Mouse (Mus musculus) thymus, postnatal 4 days (tissue): ENCODE measurements at regions not wholly inside any gene's neighbourhood (a gene's known extent, or its start where the extent isn't known, plus 50 kb on each side); places are given as distances from the start of the nearest gene placed in this dataset.
"Not testable (repeated sequence)": the region's sequence is repeated elsewhere in the genome, so short reads cannot be mapped to it uniquely, and the experiment has no call there.

Experiments
- DNase-seq: peaks from one replicate; pipeline ENCODE4 v3.0.0; 2021

DNA sequence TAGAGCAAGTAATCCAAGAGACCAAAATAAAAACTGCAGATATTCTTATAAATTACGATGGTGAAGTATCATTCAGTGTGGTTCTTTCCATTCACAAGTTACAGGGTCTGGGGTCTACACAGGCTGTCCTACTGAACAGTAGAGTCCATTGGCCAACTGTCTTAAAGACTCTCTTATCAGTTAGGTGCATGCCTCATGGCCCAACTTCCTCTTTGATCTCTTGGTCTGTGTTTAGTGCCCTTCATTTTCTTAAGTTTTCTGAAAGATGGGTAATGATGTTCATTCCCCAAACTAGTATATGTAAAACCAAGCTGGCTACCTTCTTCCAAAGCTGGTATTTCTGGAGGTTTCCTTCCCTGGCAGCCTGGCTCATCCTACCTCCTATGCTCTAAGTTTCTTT, 268.7 kb upstream of the Ift57 start:
- DNase-seq, result no peak

- no peak for DNase-seq
Observed at GRCm38 (mm10) chr16:49431902-49432301, 267.1 kb upstream of the Ift57 start.

- DNase-seq, result peak; percentile 42
Observed at GRCm38 (mm10) chr16:49441225-49441624, 257.8 kb upstream of the Ift57 start.

DNA sequence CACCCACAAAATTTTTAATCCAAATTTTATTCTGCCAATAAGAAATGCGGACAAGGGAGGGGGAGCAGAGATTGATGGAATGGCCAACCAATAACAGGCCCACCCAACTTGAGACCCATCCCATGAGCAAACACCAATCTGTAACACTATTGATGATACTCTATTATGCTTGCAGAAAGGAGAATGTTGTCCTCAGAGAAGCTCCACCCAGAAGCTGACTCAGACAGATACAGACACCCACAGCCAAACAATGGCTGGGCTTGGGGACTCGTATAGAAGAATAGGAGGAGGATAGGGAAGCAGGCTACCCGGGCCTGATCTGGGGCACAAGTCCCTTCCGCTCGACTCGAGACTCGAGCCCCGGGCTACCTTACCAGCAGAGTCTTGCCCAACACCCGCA, 251.7 kb upstream of the Ift57 start:
- DNase-seq, result not testable (repeated sequence)

GRCm38 (mm10) chr16:49493881-49494280, 205.2 kb upstream of the Ift57 start:
- DNase-seq, result no peak

GRCm38 (mm10) chr16:49497521-49498010, 201.5 kb upstream of the Ift57 start:
- DNase-seq, result no peak

GRCm38 (mm10) chr16:49500818-49501217, 198.2 kb upstream of the Ift57 start:
- DNase-seq, result peak; percentile 17

DNA sequence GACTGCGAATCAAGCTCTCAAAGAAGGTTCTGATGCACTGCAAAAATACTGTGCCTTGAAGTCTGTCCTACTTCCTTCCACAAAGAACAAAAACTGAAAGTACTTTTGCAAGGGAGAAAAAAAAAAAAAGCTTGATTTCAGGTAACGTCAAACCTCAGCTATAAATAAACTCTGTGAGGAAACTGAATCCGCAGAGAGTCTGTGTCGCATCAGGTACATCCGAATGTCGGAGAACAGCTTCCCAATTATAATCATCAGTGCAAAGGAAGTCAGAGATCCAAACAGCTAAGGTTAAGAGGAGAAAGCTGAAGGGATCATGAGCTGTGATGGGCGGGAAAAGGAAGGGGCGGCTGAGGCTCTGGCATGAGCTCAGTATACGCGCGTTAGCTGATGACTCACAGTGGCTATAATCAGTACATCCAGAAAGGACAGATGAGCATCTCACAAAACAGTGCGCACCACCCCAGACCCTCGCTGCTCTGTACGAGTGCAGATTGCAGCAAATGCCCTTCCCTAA, 195.1 kb upstream of the Ift57 start:
- peak; percentile 13 for DNase-seq

DNA sequence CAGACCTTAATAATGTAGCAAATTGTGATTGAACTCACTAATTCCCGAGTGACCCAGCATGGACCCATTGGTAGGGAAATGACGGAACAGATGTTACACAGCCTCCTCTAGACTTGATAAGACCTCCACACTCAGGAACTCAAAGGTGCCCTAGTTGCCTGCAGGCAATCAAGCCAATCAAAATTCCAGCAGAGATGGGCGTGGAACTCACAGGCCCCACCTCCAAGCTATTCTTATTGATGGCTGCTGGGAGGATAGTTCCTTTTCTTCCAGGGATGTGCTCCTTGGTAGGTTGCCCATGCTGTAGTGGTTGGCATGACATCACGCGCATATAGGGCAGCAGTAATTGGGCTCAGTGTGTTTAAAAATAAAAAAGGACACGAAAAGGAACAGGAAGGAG, 194.4 kb upstream of the Ift57 start:
- DNase-seq, result no peak

DNA sequence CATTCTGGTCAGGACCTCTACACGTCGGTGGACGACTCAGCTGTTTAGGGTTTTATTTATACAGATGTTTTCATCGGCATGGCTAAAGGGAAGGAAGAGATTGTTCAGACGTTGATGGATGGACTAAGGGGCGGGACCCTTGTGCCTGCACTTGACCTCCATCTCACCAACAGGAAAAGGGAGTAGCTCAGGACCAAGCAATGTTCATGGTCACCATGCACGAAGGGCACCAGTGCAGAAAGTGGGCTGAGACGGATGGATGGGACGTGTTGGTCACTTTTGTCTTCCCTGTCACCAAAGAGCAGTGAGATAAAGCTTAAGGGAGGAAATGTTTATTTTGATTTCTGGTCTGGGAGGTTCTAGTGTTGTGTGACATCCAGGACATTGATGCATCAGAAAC, 193.8 kb upstream of the Ift57 start:
- no peak for DNase-seq

GRCm38 (mm10) chr16:49518844-49519243, 180.2 kb upstream of the Ift57 start:
- DNase-seq, result no peak

DNA sequence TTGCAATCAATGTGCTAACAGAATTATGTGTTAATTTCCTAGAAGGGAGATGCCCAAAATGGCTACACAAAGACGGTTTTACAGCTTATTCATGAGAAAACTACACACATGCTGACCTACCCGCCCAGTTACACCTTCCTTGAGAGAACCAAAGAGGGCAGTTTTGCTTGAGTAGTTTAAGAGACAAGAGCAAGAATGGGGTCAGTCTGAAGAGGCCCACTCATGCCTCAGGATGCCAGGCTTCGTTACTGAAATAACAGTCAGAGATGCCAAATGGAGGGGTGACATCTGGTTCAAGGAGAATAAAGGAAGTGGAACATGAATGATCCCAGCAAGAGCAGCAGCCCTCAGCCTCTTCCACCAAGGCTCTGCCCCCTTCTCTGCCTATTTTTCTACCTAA, 178.6 kb upstream of the Ift57 start:
- DNase-seq, result no peak

DNA sequence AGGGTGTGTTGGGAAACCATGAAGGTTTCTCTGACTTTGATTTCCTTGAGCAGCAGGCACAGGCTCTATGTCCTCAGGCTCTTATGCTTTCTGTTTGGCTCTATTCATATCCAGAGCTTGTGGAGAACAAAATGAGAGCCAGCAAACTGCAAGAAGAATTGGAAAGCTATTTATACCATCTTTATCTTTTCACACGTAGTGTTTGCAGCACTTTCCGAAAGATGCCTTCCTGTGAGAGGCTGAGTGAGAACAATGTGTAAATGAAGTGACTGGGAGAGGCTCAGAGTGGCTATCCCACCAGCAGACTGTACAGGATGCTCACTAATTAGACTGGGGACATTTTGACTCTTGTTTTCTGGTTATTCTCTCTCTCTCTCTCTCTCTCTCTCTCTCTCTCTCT, 177.3 kb upstream of the Ift57 start:
- no peak for DNase-seq

DNA sequence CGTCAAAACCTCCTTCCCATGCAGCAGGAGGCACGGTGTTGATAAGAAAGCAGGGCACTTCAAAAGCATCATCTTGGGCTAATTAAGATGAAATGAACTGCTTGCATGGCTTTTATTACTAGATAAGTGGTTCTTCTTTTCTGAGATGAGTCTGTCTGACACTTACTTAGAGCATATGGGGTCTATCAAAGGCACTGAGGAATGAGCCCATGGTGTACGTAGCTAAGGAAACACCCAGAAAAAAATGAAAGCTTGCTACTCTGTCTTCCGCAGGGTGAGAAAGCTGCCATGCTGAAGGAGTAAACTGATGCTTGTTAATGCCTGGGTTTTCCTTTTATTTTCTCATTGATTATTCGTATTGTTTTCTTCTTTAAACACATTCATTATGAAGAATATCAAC, 176.5 kb upstream of the Ift57 start:
- no peak for DNase-seq

GRCm38 (mm10) chr16:49528618-49529017, 170.4 kb upstream of the Ift57 start:
- not testable (repeated sequence) for DNase-seq

DNA sequence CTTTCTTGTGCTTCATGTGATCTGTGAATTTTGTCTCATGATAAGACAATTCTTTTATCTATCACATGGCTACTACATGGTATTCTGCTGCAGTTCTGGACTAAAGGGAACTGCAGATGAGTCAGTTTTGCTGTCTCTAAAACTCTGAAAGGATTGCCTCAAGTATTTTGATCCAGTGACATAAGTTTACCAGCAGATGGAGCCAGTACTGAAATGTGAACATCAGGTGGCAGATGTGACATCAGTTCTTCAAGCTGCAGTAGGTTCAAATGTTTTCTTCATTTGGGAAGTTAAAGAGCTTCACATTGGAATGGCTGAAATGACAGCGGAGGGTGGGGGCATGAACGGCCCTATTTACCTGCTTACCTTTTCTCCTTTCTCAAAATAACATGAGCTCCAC, 170.0 kb upstream of the Ift57 start:
- DNase-seq, result no peak

DNA sequence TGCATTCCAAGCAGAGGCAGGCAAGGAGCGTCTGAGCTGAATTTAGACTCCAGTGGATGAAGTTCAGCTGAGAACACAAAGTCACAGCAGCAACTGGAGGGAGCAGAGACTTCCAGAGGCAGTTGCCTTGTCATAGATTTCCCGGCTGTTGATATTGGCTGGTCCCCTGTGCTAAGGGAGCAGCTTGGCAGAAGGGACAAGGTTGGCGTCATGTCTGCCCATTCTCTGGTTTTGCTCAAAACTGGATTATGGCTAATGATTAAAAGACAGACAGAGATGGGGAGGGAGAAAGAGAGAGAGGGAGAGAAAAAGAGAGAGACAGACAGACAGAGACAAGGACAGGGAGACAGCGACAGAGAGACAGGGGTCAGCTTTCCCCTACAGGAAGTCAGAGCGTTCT, 169.0 kb upstream of the Ift57 start:
- no peak for DNase-seq

DNA sequence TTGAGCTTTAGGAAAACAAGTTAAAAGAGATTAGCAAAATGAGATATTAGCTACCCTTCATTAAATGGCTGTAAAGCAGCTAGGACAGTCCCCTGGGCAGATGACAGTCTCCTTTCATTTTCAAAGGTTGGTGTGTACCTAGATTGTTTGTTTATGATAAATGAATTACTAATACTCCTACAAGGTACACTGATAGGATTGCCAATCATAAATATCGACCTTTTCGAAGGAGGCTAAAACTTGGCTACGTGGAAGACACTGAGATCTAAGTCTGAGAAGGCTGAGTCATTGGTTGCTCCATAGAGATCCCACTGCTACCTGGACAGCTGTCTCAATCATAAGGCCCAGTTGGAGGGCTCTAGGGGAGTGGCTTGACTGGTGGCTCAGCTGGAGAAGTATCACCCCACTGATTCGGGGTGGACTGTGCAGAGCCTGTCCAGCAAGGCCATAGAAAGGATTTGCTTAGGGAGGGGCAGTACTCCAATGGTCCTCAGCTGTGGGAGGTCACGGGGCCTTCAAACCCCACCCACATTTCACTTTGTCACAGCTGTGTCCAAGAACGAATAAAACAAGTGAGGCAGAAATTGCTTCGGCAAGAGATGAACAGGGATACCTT, 166.9 kb upstream of the Ift57 start:
- DNase-seq, result no peak

- DNase-seq, result no peak
Observed at GRCm38 (mm10) chr16:49533498-49533998, 165.5 kb upstream of the Ift57 start.

- DNase-seq, result no peak
Observed at GRCm38 (mm10) chr16:49550231-49550630, 148.8 kb upstream of the Ift57 start.

DNA sequence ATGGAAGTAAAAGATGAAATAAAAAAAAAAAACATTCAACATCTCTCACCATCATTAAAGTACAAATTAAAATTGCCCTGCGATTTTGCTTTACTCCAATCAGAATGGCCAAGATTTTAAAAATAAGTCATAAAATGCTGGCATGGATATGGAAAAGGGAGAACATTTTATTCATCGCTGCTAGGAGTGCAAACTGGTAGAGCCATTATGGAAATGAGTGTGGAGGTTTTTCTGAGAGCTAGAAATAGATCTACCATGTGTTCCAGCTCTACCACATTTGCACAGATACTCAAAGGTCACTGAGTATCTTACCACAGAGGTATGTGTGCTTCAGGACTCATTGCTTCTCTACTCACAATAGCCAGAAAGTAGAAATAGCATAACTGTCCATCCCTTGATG, 129.0 kb upstream of the Ift57 start:
- no peak for DNase-seq

DNA sequence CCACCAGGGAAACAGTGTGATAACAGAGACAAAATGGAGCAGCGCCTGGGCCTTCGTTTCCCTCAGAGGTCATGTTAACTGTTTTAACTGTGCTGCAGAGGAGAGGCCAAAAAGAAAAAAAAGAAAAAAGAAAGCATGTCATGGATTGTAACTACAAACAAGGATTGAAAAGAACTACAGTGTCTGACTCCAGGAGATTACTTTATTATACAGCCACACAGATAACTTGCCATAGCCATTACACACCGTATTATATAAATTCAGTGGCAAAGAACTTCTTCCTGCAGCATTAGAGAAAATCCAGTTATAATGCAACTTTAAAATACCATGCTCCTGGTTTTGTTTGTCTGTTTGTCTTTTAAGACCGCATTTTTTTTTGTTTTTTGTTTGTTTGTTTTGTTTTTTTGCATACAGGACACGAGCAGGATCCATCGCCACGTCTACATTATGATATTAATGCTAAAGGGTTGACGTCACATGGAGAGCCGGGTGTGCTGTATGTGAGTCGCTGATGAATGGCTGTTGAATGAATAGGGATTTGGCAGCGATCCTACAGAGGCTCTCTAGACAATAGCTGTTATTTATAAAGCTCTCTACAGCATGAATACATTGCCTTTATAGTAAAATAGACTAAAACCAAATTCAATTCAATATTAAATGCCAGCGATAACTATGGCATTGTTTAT, 126.4 kb upstream of the Ift57 start:
- DNase-seq, result no peak

- no peak for DNase-seq
Observed at GRCm38 (mm10) chr16:49573171-49573517, 125.9 kb upstream of the Ift57 start.

DNA sequence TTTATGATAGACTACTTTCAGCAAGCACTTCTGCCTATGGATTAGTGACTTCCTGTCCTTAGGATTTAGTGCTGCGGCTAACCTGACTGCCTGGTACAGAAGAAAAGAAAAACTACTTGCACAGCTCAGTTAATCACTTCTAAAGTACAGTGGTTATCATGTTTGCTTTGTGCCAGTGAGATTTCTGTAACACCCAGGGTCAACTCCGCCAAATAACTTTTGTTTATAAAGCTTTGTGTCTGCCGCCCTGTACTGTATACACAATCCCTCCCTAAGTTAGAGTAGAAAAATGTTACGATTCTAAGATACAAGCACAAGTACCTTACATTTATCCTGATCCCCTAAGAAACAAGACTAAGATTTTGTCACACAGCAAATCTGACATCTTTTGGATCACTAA, 120.1 kb upstream of the Ift57 start:
- DNase-seq, result no peak

- DNase-seq, result no peak
Observed at GRCm38 (mm10) chr16:49580708-49581107, 118.3 kb upstream of the Ift57 start.
